Mouse (Mus musculus) neural tube, embryonic 12.5 days (tissue): ENCODE results near the gene Olfr1314. TPM values are rescaled to one million over a fixed set of nuclear protein-coding genes. Genes with fewer than 3 reads are reported as not detected.

Experiments used
- ATAC-seq: fragments of 200-750 bp; cut with Nextera tagmentation; 2 replicates; pipeline ENCODE4 v1.8.0; 2017; ENCODE audit warnings: low read depth, mild to moderate bottlenecking, moderate TSS enrichment, moderate library complexity; ENCODE audit not compliant: low FRiP score
- H3K27ac ChIP-seq: fragments of 300-500 bp; sonication (generic); 2 replicates; pipeline ENCODE4 v1.5.1; 2016
- H3K27me3 ChIP-seq: fragments of 300-500 bp; sonication (generic); replicated peaks from 2 replicates; pipeline ENCODE4 v1.6.1; 2016; ENCODE audit warnings: mild to moderate bottlenecking
- H3K36me3 ChIP-seq: fragments of 300-500 bp; sonication (generic); 2 replicates; pipeline ENCODE4 v1.6.1; 2016; ENCODE audit warnings: mild to moderate bottlenecking
- H3K4me1 ChIP-seq: fragments of 300-500 bp; sonication (generic); 2 replicates; pipeline ENCODE4 v1.6.1; 2016
- H3K4me2 ChIP-seq: fragments of 300-500 bp; sonication (generic); replicated peaks from 2 replicates; pipeline ENCODE4 v1.6.1; 2016; ENCODE audit warnings: mild to moderate bottlenecking
- H3K4me3 ChIP-seq: fragments of 300-500 bp; sonication (generic); 2 replicates; pipeline ENCODE4 v1.5.1; 2016
- H3K9ac ChIP-seq: fragments of 300-500 bp; sonication (generic); 2 replicates; pipeline ENCODE4 v1.6.1; 2016; ENCODE audit warnings: mild to moderate bottlenecking
- H3K9me3 ChIP-seq: fragments of 300-500 bp; sonication (generic); 2 replicates; pipeline ENCODE4 v1.6.1; 2016; ENCODE audit warnings: mild to moderate bottlenecking
- WGBS: fragments of 180-500 bp; shearing (Covaris S2); methylation state at CpG from one replicate; pipeline ENCODE4 v1.1.7; 2016; 5-methylcytosine and 5-hydroxymethylcytosine counted together
- polyA plus RNA-seq: library from polyadenylated mRNA; unstranded; fragments of >200 nt; fragmentation: Nextera tagmentation; extraction: Ambion mirVana; gene quantifications from 2 replicates; pipeline ENCODE4 v1.2.1, GENCODE M21; 2016

The Olfr1314 gene
- not detected in 2 replicates for polyA plus RNA-seq

GRCm38 (mm10) chr2:112096681-112097080 lies at the start of gene Olfr1314:
Gene Olfr1314 (minus strand): TSS chr2:112096781.
- H3K36me3 ChIP-seq = no peaks in the 10 kb centered on the region
- no peak within 1 kb of the TSS for H3K9ac ChIP-seq
- H3K4me1 ChIP-seq = no peaks in the 10 kb centered on the region
- no peak within 1 kb of the TSS for H3K27ac ChIP-seq
- no peak within 1 kb of the TSS for H3K4me3 ChIP-seq
- H3K4me2 ChIP-seq = no peak within 1 kb of the TSS
- no peaks in the 10 kb centered on the region for H3K27me3 ChIP-seq
- H3K9me3 ChIP-seq = no peaks in the 10 kb centered on the region
- ATAC-seq = no peak

DNA sequence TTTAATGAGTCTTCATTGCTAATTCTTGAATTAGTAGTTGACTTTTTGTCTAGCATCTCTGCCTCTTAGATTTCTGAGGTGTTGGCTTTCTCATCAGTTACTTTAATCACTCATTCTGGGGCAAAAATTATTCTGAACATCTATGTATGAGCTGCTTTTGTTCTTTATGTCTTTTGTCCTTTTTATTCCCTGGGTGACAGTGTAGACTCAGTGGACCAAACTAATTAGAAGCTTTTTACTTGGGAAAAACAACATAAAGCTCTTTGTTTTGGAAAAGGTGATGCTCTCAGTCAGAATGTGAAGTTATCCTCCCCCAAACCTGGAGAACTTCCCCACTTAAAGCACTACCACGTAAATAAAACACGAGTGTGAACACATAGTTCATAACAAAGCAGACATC lies 43.4 kb upstream of the Olfr1314 start, which contains the start of gene Olfr1317:
Olfr1317 (plus strand) TSS at position 301 of the 400 bp plus-strand sequence.
- WGBS = 80% methylated on average over 2 of the region's 2 CpGs
- Histone ChIP-seq H3K4me3 (no peak within 1 kb of the TSS), H3K9me3 (no peaks in the 10 kb centered on the region), H3K36me3 (no peaks in the 10 kb centered on the region), H3K27ac (no peak within 1 kb of the TSS), H3K4me1 (no peaks in the 10 kb centered on the region), H3K4me2 (no peak within 1 kb of the TSS), H3K27me3 (no peaks in the 10 kb centered on the region), H3K9ac (no peak within 1 kb of the TSS)
- ATAC-seq = no peak

DNA sequence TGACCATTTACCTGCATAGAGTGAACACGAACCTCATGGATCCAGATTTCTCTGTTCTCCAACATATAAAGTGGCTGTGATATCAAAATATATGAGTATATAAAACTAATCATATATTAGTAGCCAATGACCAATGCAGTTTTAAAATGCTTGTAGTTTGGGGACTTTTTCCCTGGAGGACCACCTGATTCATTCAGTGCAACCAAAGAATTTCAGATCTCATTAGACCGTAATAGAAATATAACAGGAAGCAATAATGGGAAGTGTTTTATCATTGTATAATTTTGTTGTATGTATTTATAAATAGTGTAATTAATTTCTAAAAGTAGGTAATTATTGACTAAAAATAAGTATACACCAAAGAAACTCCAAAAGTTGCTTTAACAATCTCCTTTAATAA lies 38.3 kb upstream of the Olfr1314 start, which contains the start of gene Olfr1316:
Olfr1316 (minus strand) TSS at position 101 of the 400 bp plus-strand sequence.
- ATAC-seq = no peak

GRCm38 (mm10) chr2:112115340-112115739 lies 18.8 kb upstream of the Olfr1314 start, which contains the start of gene Olfr1315-ps1:
Gene Olfr1315-ps1 (minus strand): TSS chr2:112115440.
- no peaks in the 10 kb centered on the region for H3K4me1 ChIP-seq
- no peaks in the 10 kb centered on the region for H3K9me3 ChIP-seq
- no peak for ATAC-seq
- H3K9ac ChIP-seq = no peak within 1 kb of the TSS
- no peak within 1 kb of the TSS for H3K27ac ChIP-seq
- H3K4me3 ChIP-seq = no peak within 1 kb of the TSS
- no peaks in the 10 kb centered on the region for H3K27me3 ChIP-seq
- 70% methylated on average over 1 of the region's 1 CpGs for WGBS
- no peaks in the 10 kb centered on the region for H3K36me3 ChIP-seq
- no peak within 1 kb of the TSS for H3K4me2 ChIP-seq

More for the DNA sequence above, 38.3 kb upstream of the Olfr1314 start, which contains the start of gene Olfr1316:
- WGBS = 94% methylated on average over 2 of the region's 2 CpGs
- Histone ChIP-seq H3K9ac (no peak within 1 kb of the TSS), H3K27me3 (no peaks in the 10 kb centered on the region), H3K4me1 (no peaks in the 10 kb centered on the region), H3K9me3 (no peaks in the 10 kb centered on the region), H3K27ac (no peak within 1 kb of the TSS), H3K36me3 (no peaks in the 10 kb centered on the region), H3K4me2 (no peak within 1 kb of the TSS), H3K4me3 (no peak within 1 kb of the TSS)

GRCm38 (mm10) chr2:112077743-112078142 lies 18.8 kb downstream of the Olfr1314 start, which contains the start of gene Olfr1313:
Gene Olfr1313 (minus strand): TSS chr2:112077843.
- ATAC-seq = no peak
- Histone ChIP-seq H3K27me3 (no peaks in the 10 kb centered on the region), H3K9ac (no peak within 1 kb of the TSS), H3K9me3 (no peaks in the 10 kb centered on the region), H3K4me1 (no peaks in the 10 kb centered on the region), H3K4me2 (no peak within 1 kb of the TSS), H3K4me3 (no peak within 1 kb of the TSS), H3K36me3 (no peaks in the 10 kb centered on the region), H3K27ac (no peak within 1 kb of the TSS)

GRCm38 (mm10) chr2:112050138-112050537 lies 46.4 kb downstream of the Olfr1314 start, which contains the start of gene Olfr1312:
Gene Olfr1312 (minus strand): TSS chr2:112050238.
- H3K36me3 ChIP-seq = no peaks in the 10 kb centered on the region
- no peak within 1 kb of the TSS for H3K27ac ChIP-seq
- H3K4me3 ChIP-seq = no peak within 1 kb of the TSS
- H3K9ac ChIP-seq = no peak within 1 kb of the TSS
- no peak within 1 kb of the TSS for H3K4me2 ChIP-seq
- H3K4me1 ChIP-seq = no peaks in the 10 kb centered on the region
- ATAC-seq = no peak
- no peaks in the 10 kb centered on the region for H3K27me3 ChIP-seq
- 43% methylated on average over 1 of the region's 1 CpGs for WGBS
- no peaks in the 10 kb centered on the region for H3K9me3 ChIP-seq

Other genes starting within 250 kb of the Olfr1314 start
- gene Olfr1305, start 219.6 kb downstream of the Olfr1314 start, polyA plus RNA-seq = not detected in 2 replicates
- not detected in 2 replicates for gene Olfr1306, start 180.5 kb downstream of the Olfr1314 start, polyA plus RNA-seq
- gene Olfr1307, start 147.3 kb downstream of the Olfr1314 start, polyA plus RNA-seq = 0.01 TPM in 1 of 2 replicates, not detected in the other
- gene Olfr1308, start 131.8 kb downstream of the Olfr1314 start, polyA plus RNA-seq = not detected in 2 replicates
- gene Olfr1309, start 106.5 kb downstream of the Olfr1314 start, polyA plus RNA-seq = not detected in 2 replicates
- gene Olfr1310, start 84.1 kb downstream of the Olfr1314 start, polyA plus RNA-seq = not detected in 2 replicates
- not detected in 2 replicates for gene Olfr1311, start 72.4 kb downstream of the Olfr1314 start, polyA plus RNA-seq
- gene Olfr1312, start 46.5 kb downstream of the Olfr1314 start, polyA plus RNA-seq = not detected in 2 replicates
- gene Olfr1313, start 18.9 kb downstream of the Olfr1314 start, polyA plus RNA-seq = not detected in 2 replicates
- gene Olfr1315-ps1, start 18.7 kb upstream of the Olfr1314 start, polyA plus RNA-seq = not detected in 2 replicates
- gene Olfr1316, start 38.2 kb upstream of the Olfr1314 start, polyA plus RNA-seq = not detected in 2 replicates
- not detected in 2 replicates for gene Olfr1317, start 43.5 kb upstream of the Olfr1314 start, polyA plus RNA-seq
- not detected in 2 replicates for gene Olfr1318, start 57.4 kb upstream of the Olfr1314 start, polyA plus RNA-seq
- 15.9 and 16.8 TPM in 2 replicates for gene Lpcat4, start 142.7 kb upstream of the Olfr1314 start, polyA plus RNA-seq
- not detected in 2 replicates for gene Nutm1, start 162.5 kb upstream of the Olfr1314 start, polyA plus RNA-seq
- 140 and 154 TPM in 2 replicates for gene Nop10, start 165.1 kb upstream of the Olfr1314 start, polyA plus RNA-seq
- gene Slc12a6, start 169.0 kb upstream of the Olfr1314 start, polyA plus RNA-seq = 15.7 and 19.4 TPM in 2 replicates
- gene Gm21985, start 169.5 kb upstream of the Olfr1314 start, polyA plus RNA-seq = not detected in 2 replicates